Mouse (Mus musculus): ENCODE data around the gene Gm21188. TPM values are rescaled to one million over a fixed set of nuclear protein-coding genes. Genes with fewer than 3 reads are reported as not detected.
"Not testable (repeated sequence)": the region's sequence is repeated elsewhere in the genome, so short reads cannot be mapped to it uniquely, and the experiment has no call there.

Gm21188 gene
- polyA plus RNA-seq, 1 experiment from 2014 or later, result not detected

DNA sequence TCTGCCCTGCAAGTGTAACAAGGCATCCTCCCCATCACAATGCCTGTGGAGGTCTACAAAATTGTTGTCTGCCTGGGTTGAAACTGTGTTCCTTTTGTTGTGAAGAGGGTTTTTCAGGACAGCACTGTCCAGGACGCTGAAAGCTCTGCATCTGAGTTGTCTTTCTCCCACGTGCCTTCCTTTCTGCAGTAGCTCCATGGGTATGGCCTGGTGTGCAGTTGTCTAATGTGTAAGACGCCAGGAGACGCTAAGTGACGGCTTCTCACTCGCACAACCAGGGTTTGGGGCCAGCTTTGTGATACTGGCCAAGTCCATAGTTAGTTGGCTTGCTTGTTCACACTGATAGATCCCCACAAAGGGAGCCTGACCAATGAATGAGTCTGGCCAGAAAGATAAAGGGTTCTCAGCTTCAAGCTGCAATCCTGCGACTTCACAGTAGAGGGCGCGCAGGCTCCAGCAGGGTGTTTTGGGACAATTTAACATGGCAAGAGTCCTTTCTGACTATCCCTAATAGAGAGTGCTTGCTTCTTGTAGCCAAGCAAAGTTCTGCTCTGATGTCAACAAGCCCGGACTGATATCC is 60.0 kb downstream of the Gm21188 start:
- not testable (repeated sequence) for H3K4me3 ChIP-seq (ENCODE audit: low read depth, low read length); H3K27me3 ChIP-seq (ENCODE audit: control insufficient read depth, insufficient read depth, low read length); H3K4me2 ChIP-seq (replicated peaks; ENCODE audit: low read depth, low read length); ATAC-seq (ENCODE audit: insufficient number of reproducible peaks, insufficient read depth, low FRiP score, low read depth); H3K36me3 ChIP-seq (ENCODE audit: control insufficient read depth, insufficient read depth, low read length); H3K27ac ChIP-seq (ENCODE audit: low read length); H3K9me3 ChIP-seq (ENCODE audit: control insufficient read depth, low read depth, low read length); H3K9ac ChIP-seq (replicated peaks; ENCODE audit: low read depth, low read length); H3K4me1 ChIP-seq (ENCODE audit: control insufficient read depth, insufficient read depth, low read length)
- WGBS, result no CpG with 5 or more reads among the region's 10 CpGs

DNA sequence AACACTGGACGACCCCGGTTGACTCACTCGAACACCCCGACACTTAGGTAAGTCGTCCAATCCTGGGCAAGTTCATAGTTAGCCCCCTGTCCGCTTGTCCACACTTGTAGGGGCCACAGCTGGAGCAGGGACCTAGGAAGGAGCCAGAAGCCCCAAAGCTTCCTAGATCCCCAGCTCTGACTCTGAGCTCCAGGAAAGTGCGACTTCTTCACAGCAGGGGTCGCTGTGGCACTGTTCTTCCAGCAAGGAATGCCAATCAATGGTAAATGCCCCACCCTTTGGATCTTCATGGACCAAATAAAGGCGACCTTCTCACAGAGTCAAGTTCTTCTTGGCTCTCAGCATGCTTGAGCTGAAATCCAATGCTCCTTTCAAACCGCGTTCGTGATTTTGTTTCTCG is 60.7 kb downstream of the Gm21188 start:
- ATAC-seq (ENCODE audit: insufficient number of reproducible peaks, insufficient read depth, low FRiP score, low read depth); H3K27ac ChIP-seq (ENCODE audit: low read length): not testable (repeated sequence)
- WGBS, result no CpG with 5 or more reads among the region's 13 CpGs

More for the DNA sequence above, 60.7 kb downstream of the Gm21188 start:
- H3K4me3 ChIP-seq (ENCODE audit: low read depth, low read length); H3K27me3 ChIP-seq (ENCODE audit: control insufficient read depth, insufficient read depth, low read length); H3K9ac ChIP-seq (replicated peaks; ENCODE audit: low read depth, low read length); H3K9me3 ChIP-seq (ENCODE audit: control insufficient read depth, low read depth, low read length); H3K4me1 ChIP-seq (ENCODE audit: control insufficient read depth, insufficient read depth, low read length); H3K4me2 ChIP-seq (replicated peaks; ENCODE audit: low read depth, low read length); H3K36me3 ChIP-seq (ENCODE audit: control insufficient read depth, insufficient read depth, low read length): not testable (repeated sequence)

Other genes starting within 250 kb of the Gm21188 start
- not detected in 2 replicates for gene AF067063, start 222.0 kb downstream of the Gm21188 start, polyA plus RNA-seq (2014; fragmentation: Nextera tagmentation; extraction: Ambion mirVana)
- not detected in 2 replicates for gene D13Ertd608e, start 216.2 kb downstream of the Gm21188 start, polyA plus RNA-seq (2014; fragmentation: Nextera tagmentation; extraction: Ambion mirVana)
- not detected in 2 replicates for gene Tcstv1, start 157.4 kb downstream of the Gm21188 start, polyA plus RNA-seq (2014; fragmentation: Nextera tagmentation; extraction: Ambion mirVana)
- gene Gm21761, start 122.9 kb downstream of the Gm21188 start, polyA plus RNA-seq (2014; fragmentation: Nextera tagmentation; extraction: Ambion mirVana), result not detected in 2 replicates
- gene B020031M17Rik, start 101.4 kb downstream of the Gm21188 start, polyA plus RNA-seq (2014; fragmentation: Nextera tagmentation; extraction: Ambion mirVana), result not detected in 2 replicates
- not detected in 2 replicates for gene Gm36079, start 25.2 kb downstream of the Gm21188 start, polyA plus RNA-seq (2014; fragmentation: Nextera tagmentation; extraction: Ambion mirVana)
- not detected in 2 replicates for gene Gm20767, start 88.1 kb upstream of the Gm21188 start, polyA plus RNA-seq (2014; fragmentation: Nextera tagmentation; extraction: Ambion mirVana)
- gene Gm21818, start 120.2 kb upstream of the Gm21188 start, polyA plus RNA-seq (2014; fragmentation: Nextera tagmentation; extraction: Ambion mirVana), result not detected in 2 replicates
- gene Gm21762, start 163.8 kb upstream of the Gm21188 start, polyA plus RNA-seq (2014; fragmentation: Nextera tagmentation; extraction: Ambion mirVana), result not detected in 2 replicates
- not detected in 2 replicates for gene Gm21731, start 186.9 kb upstream of the Gm21188 start, polyA plus RNA-seq (2014; fragmentation: Nextera tagmentation; extraction: Ambion mirVana)
- gene AF067061, start 210.9 kb upstream of the Gm21188 start, polyA plus RNA-seq (2014; fragmentation: Nextera tagmentation; extraction: Ambion mirVana), result not detected in 2 replicates
- gene BC147527, start 248.2 kb upstream of the Gm21188 start, polyA plus RNA-seq (2014; fragmentation: Nextera tagmentation; extraction: Ambion mirVana), result 0.21 and 0.95 TPM in 2 replicates